Mouse (Mus musculus) liver, adult 2 months (tissue): Measurements from ENCODE around the gene Ube2h. TPM values are rescaled to one million over a fixed set of nuclear protein-coding genes. Genes with fewer than 3 reads are reported as not detected.

Experiments used
- DNase-seq: peaks from one replicate; pipeline ENCODE4 v3.0.0-alpha.2; 2011; ENCODE audit warnings: low read depth, low spot score; ENCODE audit errors: extremely low read depth
- H3K27ac ChIP-seq: fragments of 200-500 bp; replicated peaks from 2 replicates; pipeline ENCODE4 v1.5.1; 2012; ENCODE audit warnings: low read depth, mild to moderate bottlenecking, control low read depth, inconsistent platforms, low read length; ENCODE audit not compliant: insufficient read depth
- H3K27me3 ChIP-seq: fragments of 200-500 bp; 2 replicates; pipeline ENCODE4 v1.6.1; 2012; ENCODE audit warnings: mild to moderate bottlenecking, moderate library complexity, low read length, inconsistent platforms; ENCODE audit not compliant: control insufficient read depth, insufficient read depth
- H3K36me3 ChIP-seq: fragments of 200-500 bp; 2 replicates; pipeline ENCODE4 v1.6.1; 2012; ENCODE audit warnings: low read length, inconsistent platforms; ENCODE audit not compliant: control insufficient read depth, insufficient read depth
- H3K4me1 ChIP-seq: fragments of 200-500 bp; 2 replicates; pipeline ENCODE4 v1.6.1; 2011; ENCODE audit warnings: low read length; ENCODE audit not compliant: control insufficient read depth, insufficient read depth
- H3K4me3 ChIP-seq: fragments of 200-500 bp; 2 replicates; pipeline ENCODE4 v1.5.1; 2011; ENCODE audit warnings: low read depth, mild to moderate bottlenecking, control low read depth, low read length, moderate library complexity; ENCODE audit not compliant: insufficient read depth
- H3K79me2 ChIP-seq: fragments of 200-500 bp; 2 replicates; pipeline ENCODE4 v1.6.1; 2012; ENCODE audit warnings: inconsistent platforms, mild to moderate bottlenecking, low read length, moderate library complexity; ENCODE audit not compliant: control insufficient read depth, insufficient read depth
- H3K9ac ChIP-seq: fragments of 200-500 bp; 2 replicates; pipeline ENCODE4 v1.6.1; 2012; ENCODE audit warnings: low read depth, mild to moderate bottlenecking, control low read depth, inconsistent platforms, low read length
- CTCF ChIP-seq: fragments of 200-500 bp; IDR thresholded peaks from 2 replicates; pipeline ENCODE4 v1.5.1; 2011; ENCODE audit warnings: low read depth, low read length, control low read depth
- POLR2A ChIP-seq: fragments of 200-500 bp; IDR thresholded peaks from 2 replicates; pipeline ENCODE4 v1.6.1; 2011; ENCODE audit warnings: low read length, control low read depth; ENCODE audit not compliant: insufficient read depth; ENCODE audit errors: extremely low read depth
- WGBS: fragments of 180-500 bp; shearing (Covaris S2); methylation state at CpG from one replicate; pipeline ENCODE4 v1.1.7; 2018; 5-methylcytosine and 5-hydroxymethylcytosine counted together
- polyA plus RNA-seq: library from polyadenylated mRNA; depleted of rRNA; stranded (reverse); fragments of >200 nt; gene quantifications from 2 replicates; pipeline ENCODE4 v1.2.3, GENCODE M21; 2012
- total RNA-seq: library from RNA; depleted of rRNA; stranded (reverse); fragments of >200 nt; gene quantifications from 2 replicates; pipeline ENCODE4 v1.2.3, GENCODE M21; 2014

The Ube2h gene
- total and polyA plus RNA-seq, 2 experiments: 30.9 to 43.3 TPM

DNA sequence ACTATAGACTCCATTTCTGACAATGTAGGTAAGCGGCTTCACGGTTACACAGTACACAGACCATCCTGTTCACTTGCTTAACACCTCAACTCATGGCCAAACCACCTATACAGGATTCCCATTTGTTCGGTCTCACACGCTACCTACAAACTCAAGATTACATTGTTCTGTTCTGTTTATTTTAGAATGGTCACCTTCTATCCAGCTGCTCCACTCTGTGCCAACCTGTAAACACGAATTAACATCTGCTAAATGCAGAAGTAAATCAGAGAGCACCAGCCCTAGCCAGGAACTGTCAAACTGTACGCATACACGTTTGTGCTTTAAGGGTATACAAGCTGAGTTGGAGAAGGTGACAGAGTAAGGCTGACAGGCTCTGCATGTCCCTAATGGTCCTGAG is 27.5 kb downstream of the Ube2h start:
- Histone ChIP-seq H3K79me2 (peaks cover 33% of the 10 kb centered on the region; the same call in 1 of the 2 replicates), H3K27ac (no peak overlapping the region), H3K4me3 (no peak overlapping the region), H3K36me3 (peaks cover 58% of the 10 kb centered on the region), H3K4me1 (no peaks in the 10 kb centered on the region), H3K27me3 (no peaks in the 10 kb centered on the region), H3K9ac (no peak overlapping the region)
- WGBS: 63% methylated on average over 7 of the region's 7 CpGs
- TF ChIP-seq CTCF: no peak
- TF ChIP-seq POLR2A: no peak
- peak; percentile 51 for DNase-seq

DNA sequence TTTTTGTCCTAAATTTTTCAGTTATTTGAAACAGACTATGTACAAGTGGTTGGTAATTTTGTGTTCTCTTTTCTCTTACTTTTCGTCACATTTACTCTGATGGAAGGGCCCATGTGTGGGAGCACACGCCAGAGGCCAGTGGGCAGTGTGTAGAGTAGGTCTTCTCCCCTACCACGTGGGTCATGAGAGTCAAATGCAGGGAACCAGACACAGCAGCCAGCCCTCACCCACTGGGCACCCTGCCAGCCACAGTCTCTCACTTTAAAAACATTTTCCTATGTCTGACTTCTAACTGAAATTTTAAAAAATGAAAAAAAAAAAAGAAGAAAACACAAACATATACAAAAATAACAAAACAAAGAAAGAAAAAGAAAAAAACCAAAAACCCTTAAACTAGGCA is 28.0 kb downstream of the Ube2h start:
- 46% methylated on average over 3 of the region's 3 CpGs for WGBS
- DNase-seq: no peak
- Histone ChIP-seq H3K27ac (no peak overlapping the region), H3K27me3 (no peaks in the 10 kb centered on the region), H3K79me2 (peaks cover 34% of the 10 kb centered on the region; the same call in 1 of the 2 replicates), H3K9ac (no peak overlapping the region), H3K4me3 (no peak overlapping the region), H3K4me1 (no peaks in the 10 kb centered on the region), H3K36me3 (peaks cover 61% of the 10 kb centered on the region)
- TF ChIP-seq CTCF (no peak), POLR2A (no peak)

DNA sequence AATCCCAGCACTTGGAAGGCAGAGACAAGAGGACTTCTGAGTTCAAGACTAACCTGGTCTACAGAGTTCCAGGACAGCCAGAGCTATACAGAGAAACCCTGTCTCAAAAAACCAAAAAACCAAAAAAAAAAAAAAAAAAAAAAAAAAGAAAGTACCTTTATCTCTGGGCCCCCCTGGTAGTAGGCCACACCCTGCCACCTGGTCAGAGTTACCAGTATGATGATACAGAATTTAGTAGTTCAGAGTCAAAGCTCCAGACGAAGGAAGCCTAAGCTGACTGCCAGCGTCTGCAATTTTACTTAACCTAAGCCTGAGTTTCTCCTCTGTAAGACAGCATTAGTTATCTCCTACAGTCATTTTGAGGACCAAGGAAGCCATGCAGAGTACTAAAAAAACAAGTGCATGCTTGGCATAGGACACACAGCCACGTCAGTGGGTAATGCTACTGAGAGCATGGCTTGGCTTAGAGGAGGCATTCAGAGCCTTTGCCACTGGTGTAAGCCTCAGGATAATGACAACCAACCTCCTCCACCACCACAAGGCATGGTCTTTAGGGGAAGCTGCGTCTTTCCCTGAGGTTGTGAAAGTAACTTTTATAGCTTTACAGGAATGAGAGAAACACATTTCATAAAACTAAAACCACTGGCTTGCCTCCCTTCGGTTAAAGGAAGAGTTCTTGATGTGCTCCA is 29.0 kb downstream of the Ube2h start:
- no peak for DNase-seq
- peaks cover 67% of the 10 kb centered on the region for H3K36me3 ChIP-seq
- no peaks in the 10 kb centered on the region for H3K4me1 ChIP-seq
- no peak overlapping the region for H3K9ac ChIP-seq
- TF ChIP-seq CTCF (no peak), POLR2A (no peak)
- no peaks in the 10 kb centered on the region for H3K27me3 ChIP-seq
- H3K4me3 ChIP-seq: no peak overlapping the region
- H3K79me2 ChIP-seq: peaks cover 38% of the 10 kb centered on the region
- WGBS: 80% methylated on average over 5 of the region's 5 CpGs
- H3K27ac ChIP-seq: no peak overlapping the region

GRCm38 (mm10) chr6:30272911-30273310 is 31.4 kb downstream of the Ube2h start:
- DNase-seq: no peak
- Histone ChIP-seq H3K79me2 (peaks cover 34% of the 10 kb centered on the region), H3K27me3 (no peaks in the 10 kb centered on the region), H3K27ac (no peak overlapping the region), H3K36me3 (peaks cover 64% of the 10 kb centered on the region), H3K4me3 (no peak overlapping the region), H3K4me1 (no peaks in the 10 kb centered on the region), H3K9ac (no peak overlapping the region)
- WGBS: 54% methylated on average over 3 of the region's 3 CpGs
- TF ChIP-seq CTCF: no peak
- no peak for TF ChIP-seq POLR2A

GRCm38 (mm10) chr6:30272338-30272905 is 31.9 kb downstream of the Ube2h start:
- no peaks in the 10 kb centered on the region for H3K4me1 ChIP-seq
- H3K36me3 ChIP-seq: peaks cover 64% of the 10 kb centered on the region

GRCm38 (mm10) chr6:30269846-30270245 is 34.5 kb downstream of the Ube2h start:
- H3K27ac ChIP-seq: no peak overlapping the region
- no peak overlapping the region for H3K9ac ChIP-seq
- H3K79me2 ChIP-seq: peaks cover 30% of the 10 kb centered on the region
- H3K4me3 ChIP-seq: no peak overlapping the region
- no peaks in the 10 kb centered on the region for H3K4me1 ChIP-seq
- peaks cover 64% of the 10 kb centered on the region for H3K36me3 ChIP-seq
- no peak for DNase-seq
- WGBS: 81% methylated on average over 5 of the region's 5 CpGs
- no peaks in the 10 kb centered on the region for H3K27me3 ChIP-seq
- no peak for TF ChIP-seq POLR2A

More at GRCm38 (mm10) chr6:30272338-30272905, 31.9 kb downstream of the Ube2h start:
- no peaks in the 10 kb centered on the region for H3K27me3 ChIP-seq
- H3K4me3 ChIP-seq: no peak overlapping the region
- TF ChIP-seq CTCF (no peak), POLR2A (no peak)
- no peak overlapping the region for H3K9ac ChIP-seq
- H3K27ac ChIP-seq: no peak overlapping the region
- peaks cover 36% of the 10 kb centered on the region for H3K79me2 ChIP-seq
- no peak for DNase-seq
- WGBS: 95% methylated on average over 11 of the region's 11 CpGs
